Mouse (Mus musculus) gastrocnemius, postnatal 10 days (tissue): Measurements from ENCODE around the gene Hrk. TPM values are rescaled to one million over a fixed set of nuclear protein-coding genes. Genes with fewer than 3 reads are reported as not detected.
A peak's percentile ranks its signal among the peaks of the same experiment; 100 is the strongest.

Source experiments
- DNase-seq: peaks from one replicate; pipeline ENCODE4 v3.0.0; 2021; ENCODE audit warnings: mixed read lengths
- long read RNA-seq, 2 experiments: library from polyadenylated mRNA; stranded (forward); transcript quantifications; one replicate each; pipeline ENCODE4 v2.0.0; 2021
- total RNA-seq, 2 experiments: library from RNA; stranded (reverse); gene quantifications; 2 replicates each; pipeline ENCODE4 v1.2.3; 2021

Hrk gene
- under 1 TPM in 1 of 2 experiments, not detected in 1; 0.12 TPM for total RNA-seq
- long read RNA-seq, experiment 1, result 0 reads
- long read RNA-seq, experiment 2, partial matches to known transcripts, result 0 of 1 reads
- long read RNA-seq, experiment 2, other reads (novel, unspliced or antisense), result 1 of 1 reads

GRCm38 (mm10) chr5:118164581-118164980, at the start of gene Hrk:
Gene Hrk, plus strand, starts transcription at chr5:118164648.
- DNase-seq, result peak; percentile 56

DNA sequence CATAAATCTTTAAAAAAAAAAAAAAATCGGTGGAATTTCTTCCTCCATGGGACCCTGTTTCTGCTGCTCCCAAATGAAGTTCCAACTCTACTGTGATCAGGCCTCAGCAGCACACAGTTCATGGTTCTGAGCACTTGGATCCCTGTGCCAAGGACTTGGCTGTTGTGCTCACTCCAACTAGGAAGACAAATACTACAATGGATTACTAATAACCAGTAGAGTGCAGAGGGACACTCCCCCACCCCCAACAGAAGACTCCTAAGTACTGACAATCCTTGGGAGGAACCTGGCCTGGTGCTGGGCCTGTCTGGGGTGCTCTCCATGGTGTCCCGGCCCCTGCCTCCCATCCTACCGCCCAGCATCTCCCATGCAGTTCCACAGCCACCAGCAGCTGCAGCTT, 46.1 kb upstream of the Hrk start:
- DNase-seq, result no peak

DNA sequence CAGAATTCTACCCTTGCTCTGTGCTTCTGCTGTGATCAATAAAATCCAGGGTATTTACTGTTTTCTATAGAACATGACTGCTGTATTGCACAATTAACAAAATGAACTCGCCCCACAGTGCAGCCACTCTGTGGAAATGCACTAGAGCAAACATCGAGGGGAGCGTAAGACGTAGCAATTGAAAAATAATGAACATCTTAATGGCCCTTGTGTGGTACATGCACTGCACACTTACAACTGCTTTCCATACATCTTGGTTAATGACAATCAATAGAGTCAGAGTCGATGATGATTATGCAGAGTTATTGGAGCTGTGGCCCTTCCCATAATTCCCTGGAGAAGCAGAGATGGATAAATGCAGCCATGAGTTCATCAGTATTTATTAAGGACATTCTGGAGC, 45.5 kb upstream of the Hrk start:
- no peak for DNase-seq

GRCm38 (mm10) chr5:118120670-118121069, 43.8 kb upstream of the Hrk start:
- no peak for DNase-seq

GRCm38 (mm10) chr5:118121928-118122327, 42.5 kb upstream of the Hrk start:
- no peak for DNase-seq

DNA sequence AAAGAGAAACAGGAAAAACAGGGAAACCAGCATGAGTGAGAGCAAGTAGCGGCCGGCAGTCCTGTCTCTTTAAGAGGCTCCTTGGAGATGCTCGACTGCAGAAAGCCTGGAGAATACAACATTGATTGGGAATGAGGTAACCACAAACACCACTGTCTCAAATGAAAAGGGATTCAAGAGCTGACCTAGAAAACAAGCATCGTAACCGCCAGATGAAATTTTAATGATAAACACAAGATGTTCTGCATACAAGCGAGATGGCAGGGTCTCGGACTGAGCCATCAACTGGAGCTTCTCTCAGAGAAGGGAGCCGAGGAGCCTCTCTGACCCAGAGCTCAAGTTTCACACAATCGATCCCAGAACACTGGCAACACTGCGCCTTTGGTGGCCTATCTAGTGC, 41.4 kb upstream of the Hrk start:
- no peak for DNase-seq

DNA sequence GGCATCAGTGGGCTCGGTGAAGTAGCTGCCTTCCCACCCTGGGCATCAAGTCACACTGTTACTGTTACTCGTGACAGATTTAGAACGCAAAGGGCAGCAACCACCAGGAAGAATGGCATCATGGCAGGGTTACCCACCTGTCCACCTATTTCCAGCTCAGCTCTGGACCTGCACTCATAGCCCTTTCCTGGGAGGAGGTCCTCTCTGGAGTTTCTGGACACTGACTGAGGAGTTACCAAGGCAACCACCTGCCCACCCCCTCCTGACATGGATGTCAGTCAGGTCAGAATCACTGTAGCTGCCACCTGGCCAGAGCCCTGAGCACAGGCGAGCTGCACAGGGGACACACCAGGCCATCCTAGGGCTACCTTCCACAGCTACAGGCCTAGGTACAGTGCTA, 37.8 kb upstream of the Hrk start:
- DNase-seq, result no peak

DNA sequence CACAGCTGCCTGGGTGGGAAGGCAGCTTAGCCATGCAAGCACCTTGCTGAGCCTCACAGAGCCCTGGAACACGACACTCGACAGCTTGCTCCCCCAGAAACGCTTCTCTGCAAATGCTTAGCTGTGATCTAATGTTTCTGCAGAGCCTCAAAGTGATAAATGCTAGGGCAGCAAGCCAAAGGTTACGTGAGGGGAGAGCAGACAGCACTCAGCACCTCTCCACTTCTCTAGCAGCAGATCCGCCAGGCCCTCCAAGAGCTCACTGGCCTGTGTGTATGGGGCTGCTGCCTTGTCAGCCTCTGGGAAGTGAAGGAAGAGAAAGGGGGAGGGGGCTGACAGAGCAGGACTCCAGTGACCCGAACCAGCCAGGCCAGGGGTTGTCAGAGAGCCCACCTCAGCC, 36.2 kb upstream of the Hrk start:
- DNase-seq, result peak; percentile 40

- DNase-seq, result no peak
Measured at GRCm38 (mm10) chr5:118128651-118129050, 35.8 kb upstream of the Hrk start.

DNA sequence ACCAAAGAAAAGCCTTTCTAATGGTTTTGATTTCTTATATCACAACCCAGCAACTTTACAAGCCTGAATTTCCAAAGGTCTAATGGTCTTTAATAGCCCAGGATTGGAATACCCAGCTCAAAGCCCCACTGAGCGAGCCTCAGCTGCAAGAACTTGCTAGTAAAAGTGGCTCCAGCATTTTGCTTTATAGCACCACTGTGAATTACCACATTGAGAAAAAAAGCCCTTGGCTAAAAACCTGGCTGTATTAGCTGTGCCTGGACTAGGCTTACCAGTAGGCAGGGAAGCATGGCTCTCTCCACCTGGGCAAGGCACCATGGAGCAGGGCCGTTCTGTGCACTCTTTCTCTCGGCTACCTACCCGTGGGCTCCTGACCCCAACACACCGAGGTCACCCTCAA, 28.1 kb upstream of the Hrk start:
- DNase-seq, result no peak

DNA sequence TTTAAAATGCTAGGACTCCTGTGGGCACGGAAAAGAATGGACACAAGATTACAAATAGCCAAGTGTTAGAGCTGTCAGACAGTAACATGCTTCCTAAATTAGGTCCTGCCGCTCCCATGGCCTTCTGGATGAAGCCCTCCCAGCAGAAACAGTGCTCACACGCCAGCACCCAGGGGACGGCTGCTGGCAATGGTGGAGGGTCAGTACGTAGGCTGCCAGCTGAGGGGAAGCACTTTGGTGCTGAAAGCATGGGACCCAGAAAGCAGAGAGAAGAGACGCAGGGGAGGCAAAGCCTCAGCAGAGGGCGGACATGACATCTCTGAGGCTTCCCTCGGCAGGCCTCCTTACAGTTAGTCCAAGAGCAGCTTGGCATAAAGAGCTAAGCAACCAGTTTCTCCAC, 24.8 kb upstream of the Hrk start:
- no peak for DNase-seq

GRCm38 (mm10) chr5:118142471-118142870, 22.0 kb upstream of the Hrk start:
- no peak for DNase-seq

- no peak for DNase-seq
Measured at GRCm38 (mm10) chr5:118143211-118144026, 21.0 kb upstream of the Hrk start.

GRCm38 (mm10) chr5:118144327-118144726, 20.1 kb upstream of the Hrk start:
- DNase-seq, result no peak

DNA sequence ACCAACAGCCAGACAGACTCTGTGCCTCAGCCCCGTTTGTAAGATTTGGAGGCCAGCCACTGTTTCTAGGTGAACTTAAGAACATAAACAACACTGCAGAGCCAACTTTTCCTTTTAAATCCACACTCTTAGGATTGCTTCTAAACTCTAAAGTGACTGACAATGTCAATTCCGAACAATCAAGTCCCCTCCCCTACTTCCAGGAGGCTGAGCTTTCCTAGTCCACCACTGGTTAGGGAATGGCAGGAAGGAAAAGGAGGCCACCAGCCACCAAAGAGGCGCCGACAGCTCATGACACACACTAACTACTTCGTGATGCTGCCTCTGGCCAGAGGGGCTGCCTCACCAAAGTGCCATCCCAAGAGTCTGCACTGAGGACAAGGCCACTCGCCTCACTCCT, 19.7 kb upstream of the Hrk start:
- DNase-seq, result no peak

DNA sequence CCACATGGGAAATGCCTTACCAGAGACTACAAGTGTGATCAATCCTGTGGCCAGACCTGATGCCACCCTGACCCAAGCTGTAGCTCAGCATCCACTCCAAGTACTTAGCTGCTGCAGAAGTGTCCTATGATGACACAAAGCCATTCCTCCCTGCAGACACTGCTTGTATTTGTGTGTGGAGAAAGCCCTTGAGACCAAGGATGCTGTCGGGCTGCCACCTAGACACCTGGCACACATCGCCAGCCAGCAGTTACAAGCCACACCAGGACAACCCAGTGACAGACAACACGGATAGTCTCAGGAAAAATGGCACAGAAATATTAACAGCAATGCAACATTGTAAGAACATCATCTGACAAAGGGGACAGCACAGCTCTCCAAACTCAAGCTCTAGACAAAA, 19.0 kb upstream of the Hrk start:
- DNase-seq, result no peak

DNA sequence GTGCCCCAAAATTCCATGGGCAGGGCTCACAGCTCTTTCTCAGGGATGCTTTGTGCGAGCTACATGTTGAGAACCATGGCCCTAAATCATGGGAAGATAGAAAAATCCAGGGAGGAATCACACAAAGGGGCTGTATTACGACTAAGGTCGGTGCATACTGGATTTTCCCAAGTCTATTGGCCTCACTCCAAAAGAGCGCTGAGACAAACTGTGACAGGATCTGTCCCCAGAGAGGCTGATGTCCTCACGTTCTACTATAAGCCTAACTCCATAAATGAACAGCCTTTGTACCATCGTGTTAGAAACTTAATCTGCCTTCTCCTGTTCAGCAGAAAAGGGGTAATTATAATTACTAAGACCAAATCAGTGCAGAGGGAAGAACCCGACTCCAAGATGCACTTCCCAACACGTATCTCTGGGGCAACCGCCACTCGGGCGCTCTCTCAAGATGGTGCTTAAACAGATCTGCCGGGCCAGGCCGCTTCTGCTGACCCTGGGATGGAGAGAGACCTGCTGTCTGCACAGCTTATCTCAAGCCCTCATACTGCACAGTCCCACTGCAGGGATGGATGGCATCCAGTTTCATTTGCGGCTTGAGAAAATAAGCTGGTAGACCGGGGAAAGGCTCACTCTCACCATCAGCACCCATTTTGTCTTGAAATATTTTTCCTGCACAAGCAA, 18.3 kb upstream of the Hrk start:
- DNase-seq, result no peak

- DNase-seq, result no peak
Measured at GRCm38 (mm10) chr5:118147264-118147663, 17.2 kb upstream of the Hrk start.

DNA sequence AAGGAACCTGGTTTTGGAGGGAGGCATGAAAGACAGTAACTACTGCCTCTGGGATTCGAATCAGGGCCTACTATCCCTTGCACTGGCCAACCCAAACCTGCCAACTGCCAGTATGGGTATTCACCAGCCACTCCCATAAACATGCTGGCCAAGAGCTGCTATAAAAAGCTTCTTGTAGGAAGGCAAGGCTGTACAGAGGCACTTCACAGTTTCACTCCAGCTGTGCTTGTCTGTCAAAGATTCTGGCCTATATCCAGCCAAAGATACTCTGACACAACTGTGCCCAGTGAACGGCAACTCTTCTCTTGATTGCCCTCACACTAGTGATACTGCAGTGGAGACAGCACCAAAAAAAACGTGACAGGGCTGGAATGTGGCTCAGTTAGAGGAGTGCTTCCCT, 14.7 kb upstream of the Hrk start:
- peak; percentile 68 for DNase-seq

DNA sequence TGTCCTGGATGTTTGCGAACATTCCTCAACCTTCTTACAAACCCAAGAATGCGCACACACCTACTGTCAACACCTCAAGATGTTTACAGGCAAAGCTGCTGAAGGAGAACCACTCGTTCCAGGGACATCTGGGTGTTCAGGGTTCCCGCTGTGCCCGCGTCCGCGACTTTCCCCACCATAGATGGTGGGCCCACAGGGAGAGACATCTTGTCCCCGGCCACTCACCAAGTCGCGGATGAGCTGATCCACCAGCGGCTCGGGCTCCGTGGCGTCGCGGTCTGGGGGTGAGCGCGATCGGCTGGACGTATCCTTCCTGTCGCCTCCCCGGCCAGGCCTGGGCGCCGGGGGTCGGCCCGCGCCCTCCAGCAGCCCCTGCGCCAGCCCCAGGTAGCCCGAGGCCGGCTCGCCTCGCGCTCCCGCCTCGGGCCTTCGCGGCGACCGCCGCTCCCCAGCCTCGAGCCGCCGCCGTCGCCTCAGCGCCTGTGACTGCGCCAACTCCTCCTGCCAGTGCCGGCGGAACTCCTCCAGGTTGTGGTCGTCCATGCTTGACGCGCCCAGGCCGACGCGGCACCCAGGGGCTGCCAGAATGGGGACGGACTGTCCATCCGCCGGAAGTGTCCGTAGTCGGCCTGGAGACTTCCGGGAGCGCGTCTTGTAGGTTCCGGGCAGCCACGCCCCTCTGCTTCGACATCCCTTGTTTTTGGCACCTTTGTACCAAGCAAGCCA, 9.4 kb upstream of the Hrk start, which contains the start of gene Fbxw8:
Gene Fbxw8 (minus strand): TSS at position 626 of the 726 bp plus-strand sequence.
- peak; percentile 91 for DNase-seq

GRCm38 (mm10) chr5:118155565-118155947, 8.9 kb upstream of the Hrk start:
- no peak for DNase-seq

DNA sequence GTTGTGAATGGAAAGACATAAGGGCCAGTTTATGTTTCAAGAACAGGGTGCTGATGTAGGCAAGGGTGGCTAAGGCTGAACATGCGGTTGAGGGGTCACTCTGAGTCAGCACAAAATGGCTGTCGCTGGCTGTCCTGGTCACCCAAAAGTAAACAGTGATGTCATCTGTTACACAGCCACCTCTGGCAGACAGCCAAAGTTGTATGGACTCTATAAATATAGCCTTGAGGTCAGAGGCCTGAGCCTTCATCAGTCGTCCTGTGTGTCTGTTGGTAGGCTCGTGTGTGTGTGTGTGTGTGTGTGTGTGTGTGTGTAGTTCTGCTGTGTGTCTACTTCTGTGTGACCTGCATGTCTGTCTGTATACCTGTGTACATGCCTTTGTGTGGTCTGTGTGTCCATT, 7.5 kb upstream of the Hrk start:
- DNase-seq, result no peak

DNA sequence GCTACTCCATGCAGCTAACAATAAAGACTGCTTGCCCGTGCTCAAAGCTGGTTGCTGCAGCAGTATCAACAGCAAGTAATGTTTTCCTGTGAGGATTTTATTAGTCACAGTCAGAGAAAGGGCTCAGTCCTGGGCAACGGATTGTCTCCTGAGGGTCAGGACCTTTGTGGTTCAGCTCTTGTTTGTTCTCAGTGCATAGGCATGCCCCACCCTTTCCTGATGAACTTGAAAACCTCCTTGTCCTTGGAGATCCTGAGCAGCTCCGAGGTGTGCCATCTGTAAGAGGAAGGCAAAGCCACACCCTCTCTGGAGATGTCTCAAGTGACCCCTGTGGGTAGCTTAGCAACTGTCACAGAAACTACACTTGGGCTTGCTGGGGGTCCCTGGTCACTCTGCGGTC, 3.8 kb upstream of the Hrk start:
- no peak for DNase-seq
